Mouse (Mus musculus) adrenal gland, adult 2 months (tissue): ENCODE results near the gene Ntn3. TPM values are rescaled to one million over a fixed set of nuclear protein-coding genes. Genes with fewer than 3 reads are reported as not detected.

Experiments
- DNase-seq: peaks from one replicate; pipeline ENCODE4 v3.0.0; 2021
- polyA plus RNA-seq: library from polyadenylated mRNA; depleted of rRNA; stranded (reverse); fragments of >200 nt; gene quantifications from 2 replicates; pipeline ENCODE4 v1.2.3, GENCODE M21; 2012
- total RNA-seq, 2 experiments: library from RNA; stranded (reverse); gene quantifications; 2 replicates each; pipeline ENCODE4 v1.2.3; 2021

Ntn3 gene
- total and polyA plus RNA-seq, 3 experiments: 1.4 to 7.4 (median 2.4) TPM

DNA sequence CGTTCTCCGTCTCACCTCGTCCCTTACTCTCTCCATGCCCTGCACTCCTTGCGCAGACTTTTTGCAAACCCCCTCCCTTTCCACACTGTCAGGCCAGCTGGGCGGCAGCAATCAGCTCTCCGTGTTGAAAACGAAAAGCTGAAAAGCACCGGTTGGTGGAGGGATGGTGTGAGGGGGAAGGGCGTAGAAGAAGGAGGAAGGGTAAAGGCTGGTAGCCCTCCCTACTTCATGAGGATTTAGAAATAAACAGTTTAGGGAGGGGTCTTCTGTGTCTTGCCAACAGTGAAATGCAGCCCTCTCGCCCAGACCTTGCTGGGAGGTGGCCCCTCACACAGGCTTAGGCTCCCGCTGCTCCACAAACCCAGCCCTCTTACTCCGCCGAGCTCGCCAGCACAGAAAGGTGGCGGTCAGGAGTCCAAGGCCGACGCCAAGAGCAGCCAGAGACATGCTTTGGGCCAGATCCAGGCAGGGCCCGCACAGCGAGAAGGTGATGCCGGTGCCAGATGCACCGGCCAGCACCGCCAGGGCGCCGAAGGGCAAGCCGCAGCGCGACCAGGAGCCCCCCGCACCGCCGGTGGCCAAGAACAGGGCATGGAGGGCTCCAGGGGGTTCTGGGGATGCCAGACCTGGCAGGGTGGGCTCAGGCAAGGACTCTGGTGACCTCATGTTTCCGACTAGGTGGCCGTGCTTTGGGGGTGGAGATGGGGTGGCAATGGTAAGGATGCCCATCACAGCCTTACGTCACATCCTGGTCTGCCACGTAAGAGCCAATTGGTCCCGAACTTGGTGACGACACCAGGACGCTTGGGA lies 2.5 kb upstream of the Ntn3 start:
- peak; percentile 81 for DNase-seq

DNA sequence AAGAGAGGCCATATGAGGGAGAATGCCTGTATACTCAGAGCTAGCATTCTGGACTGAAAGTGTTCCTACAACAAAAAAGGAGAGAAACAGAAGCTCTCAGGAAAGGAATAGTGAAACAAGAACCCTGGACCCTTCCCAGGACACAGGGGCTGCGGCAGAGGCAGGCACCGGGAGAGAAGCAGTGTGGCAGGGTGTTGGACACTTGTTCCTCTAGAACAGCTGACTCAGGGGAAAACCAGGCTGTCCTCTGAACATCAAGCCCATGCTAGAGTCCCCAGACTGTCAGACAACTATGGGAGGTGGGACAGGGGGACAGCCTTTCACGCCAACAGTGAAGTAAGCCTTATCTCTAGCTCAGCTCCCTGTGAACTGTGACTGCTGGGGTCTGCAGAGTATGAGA lies 1.3 kb upstream of the Ntn3 start:
- no peak for DNase-seq

DNA sequence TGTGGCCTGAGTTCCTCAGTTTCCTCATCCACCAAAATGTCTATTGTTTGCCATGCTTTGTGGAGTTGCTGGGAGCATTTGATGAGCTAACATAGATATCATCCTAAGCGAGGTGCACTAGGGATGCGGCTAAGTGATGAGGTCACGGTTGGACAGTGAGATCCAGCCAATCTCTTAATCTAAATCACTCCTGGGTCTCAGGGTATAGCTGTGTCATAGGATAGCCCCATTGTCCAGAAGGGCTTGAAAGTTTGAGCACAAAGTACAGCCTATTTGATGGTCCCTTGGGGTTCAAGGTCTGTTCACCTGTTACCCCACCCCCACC lies 547 bp upstream of the Ntn3 start:
- DNase-seq: no peak

DNA sequence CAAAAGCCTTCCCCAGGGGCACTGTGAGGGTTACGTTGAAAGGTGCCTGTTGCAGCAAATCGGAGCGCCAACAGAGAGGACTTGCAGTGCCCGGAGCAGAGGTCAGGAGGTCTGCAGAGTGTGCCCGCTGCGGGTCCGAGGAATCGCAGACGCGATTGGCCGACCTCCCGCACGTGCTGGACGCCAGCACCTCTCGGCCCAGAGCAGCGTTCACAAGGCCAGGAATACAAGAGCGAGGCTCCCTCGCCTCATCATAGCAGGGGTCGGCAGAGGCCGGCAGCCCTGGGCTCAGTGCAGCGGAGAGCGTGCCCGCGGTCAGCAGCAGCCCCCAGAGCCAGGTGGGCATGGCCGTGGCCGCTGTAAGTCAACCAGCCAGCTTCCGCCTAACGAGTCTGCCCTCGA lies 689 bp downstream of the Ntn3 start:
- no peak for DNase-seq

DNA sequence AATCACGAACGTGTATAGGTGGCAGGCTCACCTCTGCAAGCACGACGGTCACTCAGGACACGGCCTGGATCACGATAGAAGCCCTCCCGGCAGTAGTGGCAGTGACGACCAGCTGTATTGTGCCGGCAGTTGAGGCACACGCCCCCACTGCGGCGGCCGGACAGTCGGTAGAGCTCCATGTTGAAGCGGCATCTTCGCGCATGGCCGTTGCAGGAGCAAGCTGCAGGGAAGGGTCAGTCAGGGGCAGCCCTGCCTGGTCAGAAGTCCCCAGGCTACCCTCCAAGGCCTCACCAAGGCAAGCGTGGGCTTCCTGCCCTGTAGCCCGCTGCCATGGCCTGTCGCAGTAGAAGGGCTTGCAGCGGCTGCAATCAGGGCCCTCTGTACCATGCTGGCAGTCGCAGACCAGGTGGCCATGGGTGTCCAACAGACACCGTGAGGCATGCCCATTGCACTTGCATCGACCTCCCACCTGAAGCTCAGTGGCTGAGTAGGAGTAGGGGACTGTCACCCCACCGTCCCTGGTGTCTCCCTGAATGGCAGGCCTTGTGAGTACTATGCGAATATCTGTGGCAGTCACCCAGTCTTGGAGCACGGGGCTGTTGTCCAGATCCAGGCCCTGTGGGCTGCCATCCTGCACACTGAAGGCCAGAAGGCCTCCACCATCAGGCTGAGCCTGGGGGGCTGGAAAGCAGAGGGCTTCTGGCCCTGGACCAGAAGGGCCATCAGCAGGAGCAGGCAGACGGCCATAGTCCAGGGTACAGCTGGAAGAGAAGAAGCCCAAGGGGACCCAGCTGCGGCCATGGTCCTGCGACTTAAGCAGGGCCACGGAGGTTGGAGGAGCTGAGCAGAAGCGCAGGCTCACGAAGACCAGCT lies 1.3 kb downstream of the Ntn3 start:
- DNase-seq: no peak

DNA sequence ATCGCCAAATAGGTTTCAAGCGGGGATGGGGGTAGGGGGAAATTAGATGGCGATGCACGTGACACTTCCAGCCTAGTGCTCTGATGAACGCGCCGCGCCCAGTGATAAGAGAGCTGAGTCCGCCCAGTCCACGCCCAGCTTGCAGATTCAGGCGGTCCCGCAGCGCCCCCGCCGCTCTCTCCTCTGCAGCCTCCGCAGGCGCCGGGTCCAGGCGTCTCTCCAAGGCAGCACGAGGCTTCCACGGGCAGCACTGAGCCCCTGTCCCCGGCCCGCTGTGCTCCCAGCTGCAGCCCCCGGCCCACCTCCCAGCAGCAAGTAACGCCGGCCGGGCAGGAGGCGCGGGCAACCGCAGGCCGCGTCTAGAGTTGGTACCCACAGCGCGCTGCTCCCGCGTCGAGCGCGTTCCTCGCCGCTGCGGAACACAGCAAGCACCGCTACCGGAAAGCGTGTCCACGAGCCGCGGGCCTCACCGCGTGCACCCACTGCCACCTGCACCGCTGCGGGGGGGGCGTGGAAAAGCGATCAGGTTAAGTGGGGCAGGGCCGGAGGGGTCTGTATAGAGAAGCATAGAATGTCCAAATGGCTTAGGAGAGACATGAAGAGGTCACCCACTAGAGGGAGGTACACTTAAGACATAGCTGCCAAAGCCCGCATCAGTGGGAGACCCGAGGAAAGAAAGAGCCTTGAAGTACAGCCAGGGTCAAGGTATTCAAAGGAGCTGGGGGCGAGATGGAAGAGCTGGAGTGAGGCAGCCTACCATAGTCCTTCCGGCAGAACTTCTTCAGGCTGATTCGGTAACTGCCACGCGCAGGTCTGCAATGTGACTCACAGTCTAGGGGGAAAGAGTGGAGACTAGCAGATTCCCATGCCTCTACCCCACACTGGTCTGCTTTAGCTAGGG lies 2.6 kb downstream of the Ntn3 start:
- peak; percentile 76 for DNase-seq

DNA sequence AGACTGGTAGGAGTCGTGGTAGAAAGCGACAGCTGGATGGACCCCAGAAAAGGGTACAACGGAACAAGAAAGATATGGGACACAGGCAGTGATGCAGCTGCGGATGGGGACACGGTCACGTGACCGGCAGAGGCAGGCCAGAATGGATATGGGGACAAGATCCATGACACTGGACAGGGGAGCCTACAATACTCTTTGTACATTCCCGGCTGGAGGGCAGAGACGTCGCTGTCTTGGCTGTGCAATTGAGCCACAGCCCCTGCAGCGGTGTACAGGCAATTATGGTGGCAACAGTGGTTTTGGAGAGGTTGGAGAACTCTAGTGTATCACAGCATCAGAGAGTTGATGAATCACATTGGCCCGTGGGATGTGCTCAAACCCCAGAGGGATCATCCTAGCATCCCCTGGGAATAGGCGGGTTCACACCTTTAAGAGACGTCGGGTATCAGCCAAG lies 3.4 kb downstream of the Ntn3 start:
- no peak for DNase-seq

DNA sequence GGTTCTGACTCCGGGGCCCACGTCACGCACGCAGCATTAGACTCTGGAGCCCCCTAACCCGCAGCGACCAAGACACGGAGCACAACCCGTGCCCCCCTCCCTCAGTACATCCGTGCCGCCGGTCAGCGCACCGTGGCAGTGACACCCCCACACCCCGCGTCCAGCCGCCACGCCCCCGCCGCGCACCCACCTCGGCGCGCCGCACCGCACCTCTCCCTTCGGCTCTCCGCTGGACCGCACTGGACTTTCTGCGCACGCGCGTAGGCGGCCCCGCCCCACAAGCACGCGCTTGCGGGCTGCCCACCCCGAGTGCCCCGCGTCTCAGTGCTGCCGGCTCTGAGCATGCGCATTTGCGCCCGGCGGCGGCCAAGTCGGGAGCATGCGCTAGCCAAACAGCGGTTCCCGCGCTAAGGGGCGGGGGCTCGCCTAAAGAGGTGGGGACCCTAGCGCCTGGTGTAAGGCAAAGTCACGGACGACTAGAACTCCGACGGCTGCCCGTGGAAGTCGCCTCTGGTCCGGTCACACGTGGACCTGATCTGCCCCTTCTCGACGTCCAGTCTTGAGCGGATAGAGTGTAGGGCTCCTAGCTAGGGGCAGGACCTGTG lies 3.9 kb downstream of the Ntn3 start, which contains the start of gene Tbc1d24:
Gene Tbc1d24 (minus strand): TSS at position 279 of the 605 bp plus-strand sequence.
- DNase-seq: peak; percentile 97

DNA sequence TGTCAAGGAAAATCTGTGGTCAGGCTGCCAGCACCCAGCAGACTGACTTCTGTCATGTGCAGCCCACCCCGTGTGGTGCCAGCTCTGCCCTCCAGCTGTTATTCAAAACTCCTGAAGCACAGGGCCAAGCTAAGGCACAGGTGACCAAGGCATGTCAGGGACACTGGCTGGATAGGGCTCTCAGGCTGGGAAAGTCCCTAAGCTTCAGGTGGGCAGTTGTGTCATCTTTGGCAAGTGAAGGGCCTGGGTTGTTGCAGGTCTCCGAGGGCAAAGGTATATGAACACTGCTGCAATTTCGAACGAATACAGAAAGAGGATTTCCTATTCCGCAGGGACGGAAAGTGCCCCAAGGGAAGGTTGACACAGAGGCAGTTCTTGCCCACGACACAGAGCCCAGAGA lies 4.5 kb downstream of the Ntn3 start:
- peak; percentile 53 for DNase-seq

DNA sequence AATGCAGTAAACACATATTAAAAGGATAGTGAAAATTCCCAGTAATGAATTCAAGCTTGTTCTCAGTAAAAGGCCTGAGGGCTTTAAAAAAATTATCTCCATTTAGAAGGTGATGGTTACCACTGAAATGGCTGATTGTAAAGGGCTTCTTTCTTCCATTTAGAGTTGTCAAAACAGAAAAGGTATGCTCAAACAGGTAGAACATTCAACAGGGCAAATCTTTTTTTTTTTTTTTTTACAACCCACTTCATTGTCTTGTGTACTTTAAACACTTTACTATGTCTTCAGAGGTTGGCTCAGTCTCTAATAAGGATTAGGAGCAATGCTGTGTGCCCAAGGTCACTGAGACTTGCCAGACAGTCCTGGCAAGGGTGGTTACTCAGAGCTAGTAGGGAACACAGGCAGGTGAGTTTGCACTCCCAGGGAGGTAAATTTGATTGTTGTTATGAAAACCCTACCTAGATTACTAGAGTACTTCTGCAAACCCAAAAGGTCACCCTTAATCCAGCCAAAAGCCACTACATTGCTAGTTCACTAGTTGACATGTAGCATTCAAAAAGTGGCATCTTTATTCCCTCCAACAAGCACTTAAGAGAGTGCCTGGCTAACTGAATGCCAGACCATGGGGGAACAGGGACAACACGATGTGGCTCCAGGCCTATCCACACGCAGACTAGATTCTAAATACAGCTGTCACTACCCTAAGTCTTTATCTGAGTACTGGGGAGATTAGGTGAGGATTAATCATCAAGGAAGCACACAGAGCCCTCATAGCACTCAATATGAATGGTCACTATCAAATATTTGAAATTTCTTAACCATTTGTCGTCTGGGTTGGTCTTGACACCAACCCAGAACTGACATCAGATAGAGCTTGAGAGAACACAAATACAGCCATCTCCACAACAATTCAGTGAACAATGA lies 5.5 kb downstream of the Ntn3 start:
- DNase-seq: peak; percentile 47

DNA sequence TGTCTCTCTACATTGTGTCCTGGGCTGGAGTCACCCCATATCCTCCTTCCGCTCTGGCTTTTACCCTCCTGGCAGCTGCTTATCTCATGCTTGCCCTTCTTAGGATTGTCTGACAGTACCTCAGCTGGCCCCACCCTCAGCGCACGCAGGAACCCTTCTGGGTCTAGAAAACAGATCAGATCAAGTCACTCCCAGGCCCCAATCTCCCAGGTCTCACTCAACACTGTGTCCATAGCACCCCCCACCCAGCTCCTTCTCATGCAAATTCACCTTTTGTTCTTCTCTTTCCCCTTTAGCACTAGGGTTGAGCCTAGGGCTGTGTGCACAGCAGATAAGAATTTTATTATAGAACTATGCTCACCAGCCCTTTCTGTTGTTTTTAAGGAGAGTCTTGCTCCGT lies 6.3 kb downstream of the Ntn3 start:
- DNase-seq: no peak

DNA sequence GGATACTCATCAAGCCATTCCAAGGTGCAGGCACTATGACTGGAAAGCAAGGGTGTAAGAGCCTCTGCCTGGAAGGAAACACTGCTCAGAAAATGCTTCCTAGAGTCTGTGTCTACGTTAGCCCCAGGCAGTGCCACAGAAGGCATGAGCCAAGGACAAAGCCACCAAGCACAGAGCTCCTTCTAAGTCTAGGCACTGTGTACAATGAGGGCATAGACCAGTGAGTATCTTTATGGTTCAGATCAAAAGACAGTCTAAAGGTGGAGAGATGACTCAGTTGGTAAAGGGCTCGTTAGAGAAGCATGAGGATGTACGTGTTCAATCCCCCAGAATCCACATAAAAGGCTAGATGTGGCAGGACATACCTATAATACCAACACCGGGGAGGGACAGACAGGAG lies 8.2 kb downstream of the Ntn3 start:
- DNase-seq: no peak

DNA sequence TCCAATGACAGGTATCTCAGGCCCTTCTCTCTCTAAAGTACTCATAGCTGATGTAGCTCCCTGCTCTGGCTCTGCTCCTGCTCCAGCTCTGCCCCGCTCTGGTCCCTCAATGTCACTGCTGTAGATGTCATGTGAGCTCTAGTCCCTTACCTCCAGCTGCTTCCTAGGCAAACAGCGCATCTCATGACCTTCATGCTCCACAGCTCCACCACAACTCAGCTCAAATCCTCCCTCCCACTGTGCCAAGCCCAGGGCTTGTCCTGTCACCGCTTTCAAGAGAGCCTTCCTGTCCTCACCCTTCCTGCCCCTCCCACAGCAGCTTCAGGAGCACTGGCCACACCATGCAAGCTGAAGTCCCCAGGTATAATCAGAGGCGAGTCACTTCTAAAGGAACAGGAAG lies 9.6 kb downstream of the Ntn3 start:
- DNase-seq: no peak

DNA sequence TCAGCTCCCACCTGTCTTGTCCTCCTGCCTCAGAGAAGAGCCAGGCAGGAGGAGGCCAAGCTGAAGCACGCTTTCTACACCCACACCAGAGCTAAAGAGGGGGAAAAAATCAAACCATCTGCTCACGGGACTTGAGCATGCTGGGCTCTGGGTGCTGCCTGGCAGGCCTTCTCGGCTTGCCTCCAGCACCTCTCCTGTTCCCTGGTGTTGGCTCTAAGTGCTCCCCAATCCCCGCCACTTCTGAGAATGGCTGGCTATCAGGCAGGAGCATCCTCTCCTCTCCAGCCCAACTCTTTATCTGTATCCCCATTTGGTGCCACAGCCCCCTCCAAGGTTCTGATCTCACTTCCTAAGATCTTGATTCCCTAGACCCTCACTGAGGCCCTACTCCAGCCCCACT lies 10.1 kb downstream of the Ntn3 start:
- no peak for DNase-seq

DNA sequence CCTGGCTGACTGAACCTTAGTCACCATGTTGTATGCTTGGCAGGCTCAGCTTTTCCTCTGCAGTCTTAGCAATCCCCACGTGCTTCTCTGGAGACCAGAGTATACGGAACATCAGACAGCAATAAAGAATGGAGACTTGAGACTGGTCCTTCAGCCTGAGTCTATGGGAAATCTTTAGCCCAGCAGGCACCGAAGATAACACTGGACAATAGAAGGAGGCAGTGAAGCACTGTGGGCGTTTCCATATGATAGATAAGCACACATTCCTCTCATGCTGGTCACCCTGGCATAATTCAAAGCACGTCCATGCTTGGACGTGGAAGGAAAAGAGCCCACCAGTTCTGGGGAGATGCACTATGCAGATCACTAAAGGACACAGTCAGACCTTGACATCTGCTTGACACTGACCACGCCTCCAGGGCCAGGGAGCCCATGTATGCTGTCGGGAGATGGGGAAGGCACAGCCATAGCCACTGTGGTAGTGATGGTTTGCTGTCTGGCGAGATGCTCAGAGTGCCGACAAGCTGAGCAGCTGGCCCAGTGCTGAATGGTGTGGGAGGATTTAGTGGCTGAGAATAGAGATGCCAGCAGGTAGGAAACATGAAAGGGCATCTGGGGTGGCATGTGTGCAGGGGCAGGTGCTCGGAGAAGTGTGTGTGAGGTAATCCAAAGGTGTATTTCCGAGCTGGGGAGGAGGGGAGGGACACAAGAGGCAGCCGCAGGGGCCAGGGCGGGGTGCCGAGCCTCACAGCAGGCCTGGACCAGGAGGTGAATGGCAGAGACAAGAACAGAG lies 12.1 kb downstream of the Ntn3 start:
- no peak for DNase-seq

DNA sequence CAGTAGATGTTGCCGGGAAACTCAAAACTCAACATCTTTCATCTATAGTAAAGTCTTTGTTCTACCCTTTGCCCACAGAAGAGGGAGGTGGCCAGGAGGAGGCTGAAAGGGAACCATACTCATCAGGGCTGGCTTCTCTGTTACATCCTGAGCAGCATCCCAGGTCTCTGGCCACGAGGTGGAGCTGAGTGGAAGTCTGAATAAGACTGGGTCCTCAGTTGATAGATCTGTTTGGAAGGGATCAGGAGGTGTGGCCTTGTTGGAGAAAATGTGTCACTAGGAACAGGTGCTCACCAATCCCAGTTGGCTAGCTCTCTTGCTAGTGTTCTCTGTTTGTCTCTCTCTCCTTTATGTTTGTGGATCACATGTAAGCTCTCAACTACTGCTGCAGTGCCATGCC lies 14.0 kb downstream of the Ntn3 start:
- DNase-seq: no peak

DNA sequence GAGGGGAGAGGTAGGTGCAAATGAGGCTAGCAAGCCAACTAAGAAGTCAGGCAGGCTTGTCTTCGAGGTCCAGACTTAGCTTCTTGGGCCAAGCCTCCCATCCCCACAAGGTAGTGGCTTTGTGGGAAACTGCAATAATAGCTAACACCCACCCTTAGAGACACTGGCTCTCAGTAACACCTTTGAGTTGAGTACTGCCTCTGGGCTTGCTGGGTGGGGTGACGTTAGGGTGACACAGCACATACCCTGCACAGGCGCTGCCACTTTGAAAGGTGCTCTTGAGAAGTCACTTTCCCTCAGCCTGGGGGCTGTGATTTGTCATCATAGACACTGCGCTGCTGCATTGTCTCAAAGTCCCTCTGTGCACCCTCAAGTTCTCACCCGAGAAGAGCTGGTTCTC lies 15.6 kb downstream of the Ntn3 start:
- no peak for DNase-seq

DNA sequence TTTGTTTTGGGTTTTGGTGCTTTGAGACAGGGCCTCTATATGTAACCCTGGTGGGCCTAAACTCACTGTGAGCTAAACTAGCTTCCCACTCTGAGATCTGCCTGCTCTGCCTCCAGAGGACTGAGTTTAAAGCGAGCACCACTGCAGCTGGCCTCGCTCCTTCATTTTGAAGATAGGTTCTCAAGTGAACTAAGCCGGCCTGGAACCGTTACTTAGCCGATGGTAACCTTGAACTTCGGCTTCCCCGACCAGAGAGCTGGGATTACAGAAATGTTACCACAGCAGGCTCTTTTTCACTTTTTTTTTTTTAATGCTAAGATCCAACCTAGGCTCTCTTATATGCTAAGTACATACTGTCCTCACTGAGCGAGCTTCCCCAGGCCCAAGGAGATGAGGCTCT lies 16.1 kb downstream of the Ntn3 start:
- DNase-seq: peak; percentile 55

DNA sequence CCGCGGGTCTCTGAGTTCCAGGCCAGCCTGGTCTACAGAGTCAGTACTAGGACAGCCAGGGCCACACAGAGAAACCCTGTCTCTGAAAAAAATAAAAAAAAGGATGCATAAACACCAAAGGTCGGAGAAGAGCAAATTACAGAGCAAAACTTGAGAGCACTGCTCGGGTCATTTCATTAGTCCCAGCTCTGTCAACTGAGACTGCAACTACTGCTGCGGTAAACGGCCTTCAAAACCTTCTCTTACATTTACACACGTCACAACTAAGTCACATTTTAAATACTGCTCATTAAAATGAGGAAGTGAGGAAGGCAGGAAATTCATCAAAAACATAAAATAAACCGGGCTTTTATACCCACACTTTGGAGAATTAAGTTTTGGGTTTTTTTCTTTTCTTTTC lies 16.5 kb downstream of the Ntn3 start:
- DNase-seq: no peak

DNA sequence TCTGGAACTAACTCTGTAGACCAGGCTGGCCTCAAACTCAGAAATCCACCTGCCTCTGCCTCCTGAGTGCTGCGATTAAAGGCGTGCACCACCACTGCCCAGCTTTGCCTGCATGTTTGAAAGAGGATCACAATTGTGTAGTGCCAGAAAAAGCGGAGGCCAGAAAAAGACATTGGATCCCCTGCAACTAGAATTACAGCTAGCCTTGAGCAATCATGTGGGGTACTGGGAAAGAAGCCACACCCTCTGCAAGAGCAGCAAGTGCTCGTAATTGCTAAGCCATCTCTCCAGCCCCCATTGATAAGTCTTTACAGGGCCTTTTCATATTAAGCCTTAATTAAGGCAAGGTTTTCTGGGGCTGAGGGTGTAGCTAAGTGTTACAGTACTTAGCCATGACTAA lies 17.9 kb downstream of the Ntn3 start:
- DNase-seq: no peak
